Mouse (Mus musculus): ENCODE measurements around the gene Olfr618.
"Not testable (repeated sequence)": the region's sequence is repeated elsewhere in the genome, so short reads cannot be mapped to it uniquely, and the experiment has no call there.

Olfr618 gene

GRCm38 (mm10) chr7:103589803-103590202 lies at the start of gene Olfr618:
TSS of gene Olfr618 (plus strand) at chr7:103590103.
- no peak for DNase-seq

- not testable (repeated sequence) for DNase-seq
Measured at GRCm38 (mm10) chr7:103542617-103543016, 47.3 kb upstream of the Olfr618 start, which contains the start of gene Olfr612. TSS of gene Olfr612 (minus strand) at chr7:103542717.

GRCm38 (mm10) chr7:103547774-103548173 lies 42.1 kb upstream of the Olfr618 start, which contains the start of gene Olfr613:
TSS of gene Olfr613 (plus strand) at chr7:103548074.
- no peak for DNase-seq

GRCm38 (mm10) chr7:103555779-103556178 lies 34.1 kb upstream of the Olfr618 start, which contains the start of gene Olfr615:
TSS of gene Olfr615 (plus strand) at chr7:103556079.
- no peak for DNase-seq

- no peak for DNase-seq
Measured at GRCm38 (mm10) chr7:103569043-103569442, 20.9 kb upstream of the Olfr618 start, which contains the start of gene Olfr616. TSS of gene Olfr616 (minus strand) at chr7:103569143.

- no peak for DNase-seq
Measured at GRCm38 (mm10) chr7:103572761-103573160, 17.1 kb upstream of the Olfr618 start, which contains the start of gene Olfr617. TSS of gene Olfr617 (plus strand) at chr7:103573061.

GRCm38 (mm10) chr7:103600275-103600674 lies 10.4 kb downstream of the Olfr618 start, which contains the start of gene Olfr619:
TSS of gene Olfr619 (plus strand) at chr7:103600575.
- DNase-seq = no peak

- no peak for DNase-seq
Measured at GRCm38 (mm10) chr7:103607425-103607824, 17.5 kb downstream of the Olfr618 start.

GRCm38 (mm10) chr7:103612434-103612833 lies 22.5 kb downstream of the Olfr618 start, which contains the start of gene Olfr620:
TSS of gene Olfr620 (minus strand) at chr7:103612534.
- DNase-seq = no peak

- no peak for DNase-seq
Measured at GRCm38 (mm10) chr7:103636795-103637194, 46.9 kb downstream of the Olfr618 start.

GRCm38 (mm10) chr7:103642602-103643001 lies 52.7 kb downstream of the Olfr618 start, which contains the start of gene Olfr622:
TSS of gene Olfr622 (minus strand) at chr7:103642702.
- DNase-seq = no peak

GRCm38 (mm10) chr7:103644070-103644469 lies 54.2 kb downstream of the Olfr618 start:
- no peak for DNase-seq
